Mouse (Mus musculus): ENCODE results near the gene Srsf3. TPM values are rescaled to one million over a fixed set of nuclear protein-coding genes. Genes with fewer than 3 reads are reported as not detected.

Gene Srsf3
- polyA plus RNA-seq, 1 experiment from 2014 or later: 593 TPM

DNA sequence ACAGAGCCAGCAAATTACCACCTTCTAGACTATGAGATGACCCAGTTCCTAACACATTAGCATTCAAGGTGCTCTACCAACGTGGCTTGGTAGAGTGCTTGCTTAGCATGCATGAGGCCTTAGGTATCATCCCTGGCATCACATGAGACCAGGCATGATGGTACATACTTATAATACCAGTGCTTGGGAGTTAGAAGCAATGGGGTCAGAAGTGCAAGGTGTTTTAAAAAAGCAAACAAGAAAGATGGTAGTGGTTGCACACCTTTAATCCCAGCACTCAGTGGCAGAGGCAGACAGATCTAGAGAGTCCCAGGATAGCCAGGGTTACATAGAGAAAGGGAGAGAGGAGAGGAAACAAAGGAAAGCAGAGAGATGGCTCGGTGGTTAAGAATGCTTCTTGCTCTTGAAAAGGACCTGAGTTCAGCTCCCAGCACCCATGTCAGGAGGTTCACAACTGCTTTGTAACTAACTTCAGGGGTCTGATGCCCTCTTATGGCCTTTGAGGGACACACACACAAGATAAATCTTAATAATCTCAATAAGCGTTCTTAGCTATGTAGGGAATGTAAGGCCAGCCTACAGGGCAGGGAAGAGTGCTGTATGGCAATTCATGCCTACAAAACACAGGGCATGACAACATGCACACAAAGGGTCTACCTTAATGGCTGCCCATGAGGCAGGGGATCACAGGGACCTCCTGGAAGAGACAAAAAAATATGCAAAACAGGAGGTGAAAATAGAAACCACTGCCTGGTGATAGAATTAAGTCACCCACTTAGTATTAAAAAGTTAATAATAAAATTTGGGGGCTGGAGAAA lies 15.5 kb downstream of the Srsf3 start:
- Histone ChIP-seq H3K4me3 (ENCODE audit: low read length) (no peak overlapping the region), H3K36me3 (ENCODE audit: control insufficient read depth, insufficient read depth, low read length) (peaks cover 36% of the 10 kb centered on the region), H3K27me3 (ENCODE audit: control insufficient read depth, insufficient read depth, low read depth, low read length) (no peaks in the 10 kb centered on the region), H3K4me2 (ENCODE audit: low read depth, low read length) (no peak overlapping the region), H3K9ac (ENCODE audit: low read length) (no peak overlapping the region), H3K27ac (ENCODE audit: low read length) (no peak overlapping the region), H3K4me1 (replicated peaks; ENCODE audit: control insufficient read depth, insufficient read depth, low read length) (peaks cover 10% of the 10 kb centered on the region; the same call in 1 of the 2 replicates), H3K9me3 (ENCODE audit: control insufficient read depth, low read length) (no peaks in the 10 kb centered on the region)
- 60% methylated on average over 3 of the region's 3 CpGs for WGBS
- ATAC-seq (ENCODE audit: low read depth): no peak

DNA sequence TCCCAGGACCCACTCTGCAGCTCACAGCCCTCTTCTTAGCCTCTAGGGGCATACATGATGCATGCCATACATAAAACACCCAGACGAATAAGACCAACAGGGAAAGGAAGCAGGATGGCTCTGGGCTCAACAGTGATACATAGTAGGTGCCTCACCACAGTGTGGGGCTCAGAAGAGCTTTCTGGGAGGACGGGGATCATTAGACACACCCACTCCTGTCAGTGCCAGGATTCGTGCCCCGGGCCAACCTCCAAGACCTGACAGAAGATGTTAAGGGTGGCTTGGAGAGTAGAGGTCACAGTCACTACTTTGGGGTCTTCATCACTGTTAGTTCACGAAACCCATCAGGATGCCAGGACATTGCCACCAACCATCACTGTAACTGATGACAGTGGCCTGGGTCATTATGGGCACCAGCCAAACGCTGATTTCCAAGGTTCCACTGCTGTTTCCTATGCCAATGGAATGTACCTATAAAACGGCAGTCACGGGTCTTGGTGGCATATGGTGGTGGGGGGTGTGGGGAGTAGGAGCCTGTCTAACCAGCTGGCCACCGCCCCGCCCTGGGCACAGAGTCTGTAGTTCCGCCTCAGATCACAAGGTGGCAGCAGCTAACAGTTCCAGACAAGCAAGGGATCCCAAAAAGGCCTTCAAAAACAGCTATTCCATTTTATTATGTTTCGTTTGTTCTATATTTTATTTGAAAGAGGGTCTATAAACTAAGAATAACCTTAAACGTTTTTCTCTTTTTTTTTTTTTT lies 16.5 kb downstream of the Srsf3 start:
- Histone ChIP-seq H3K4me3 (ENCODE audit: low read length) (no peak overlapping the region), H3K4me2 (ENCODE audit: low read depth, low read length) (no peak overlapping the region), H3K9ac (ENCODE audit: low read length) (no peak overlapping the region), H3K27me3 (ENCODE audit: control insufficient read depth, insufficient read depth, low read depth, low read length) (no peaks in the 10 kb centered on the region), H3K4me1 (replicated peaks; ENCODE audit: control insufficient read depth, insufficient read depth, low read length) (peaks cover 15% of the 10 kb centered on the region), H3K9me3 (ENCODE audit: control insufficient read depth, low read length) (no peaks in the 10 kb centered on the region), H3K27ac (ENCODE audit: low read length) (no peak overlapping the region), H3K36me3 (ENCODE audit: control insufficient read depth, insufficient read depth, low read length) (peaks cover 30% of the 10 kb centered on the region)
- peak; percentile 23; the same call in 1 of the 2 replicates for ATAC-seq (ENCODE audit: low read depth)
- WGBS: 18% methylated on average over 13 of the region's 13 CpGs

DNA sequence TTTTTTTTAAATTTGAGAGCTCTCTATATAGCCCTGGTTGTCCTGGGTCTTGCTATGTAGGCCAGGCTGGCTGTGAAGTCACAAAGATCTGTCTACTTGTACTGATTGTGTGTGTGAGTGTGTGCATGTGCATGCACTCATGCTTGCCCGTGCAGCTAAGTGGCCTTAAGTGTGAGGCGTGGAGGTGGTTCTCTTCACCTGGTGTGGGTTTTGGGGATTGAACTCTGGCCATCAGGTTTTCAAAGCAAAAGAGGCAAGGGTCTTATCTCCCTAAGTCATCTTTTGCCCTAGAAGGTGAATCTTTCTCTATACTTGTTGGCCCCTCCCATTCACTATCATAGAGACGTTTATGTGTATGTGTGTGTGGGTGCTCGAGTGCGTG lies 17.1 kb downstream of the Srsf3 start:
- no peak for ATAC-seq (ENCODE audit: low read depth)
- no peaks in the 10 kb centered on the region for H3K27me3 ChIP-seq (ENCODE audit: control insufficient read depth, insufficient read depth, low read depth, low read length)
- no peak overlapping the region for H3K27ac ChIP-seq (ENCODE audit: low read length)
- no peaks in the 10 kb centered on the region for H3K9me3 ChIP-seq (ENCODE audit: control insufficient read depth, low read length)
- H3K4me2 ChIP-seq (ENCODE audit: low read depth, low read length): no peak overlapping the region
- H3K4me1 ChIP-seq (replicated peaks; ENCODE audit: control insufficient read depth, insufficient read depth, low read length): peaks cover 18% of the 10 kb centered on the region
- no peak overlapping the region for H3K4me3 ChIP-seq (ENCODE audit: low read length)
- 62% methylated on average over 5 of the region's 5 CpGs for WGBS
- no peak overlapping the region for H3K9ac ChIP-seq (ENCODE audit: low read length)
- peaks cover 25% of the 10 kb centered on the region for H3K36me3 ChIP-seq (ENCODE audit: control insufficient read depth, insufficient read depth, low read length)

DNA sequence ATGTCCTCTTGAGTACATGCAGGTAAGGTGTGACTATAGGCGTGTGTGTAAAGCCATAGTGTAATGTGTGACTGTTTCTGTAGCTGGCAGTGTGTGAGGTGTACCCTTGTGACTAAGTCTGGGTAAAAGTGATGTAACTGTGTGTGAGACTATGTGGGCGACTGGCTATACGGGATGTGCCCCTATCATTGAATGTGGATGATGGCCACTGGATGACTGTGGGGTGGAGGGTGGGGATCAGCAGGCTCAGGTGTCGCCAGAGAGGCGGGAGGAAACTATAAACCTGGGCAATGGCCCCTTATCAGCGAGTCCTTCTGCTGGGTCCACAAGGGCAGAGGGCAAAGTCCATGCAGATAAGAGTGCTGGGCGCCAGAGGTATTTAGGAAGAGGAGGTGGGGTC lies 17.5 kb downstream of the Srsf3 start:
- peaks cover 17% of the 10 kb centered on the region for H3K4me1 ChIP-seq (replicated peaks; ENCODE audit: control insufficient read depth, insufficient read depth, low read length)
- H3K27me3 ChIP-seq (ENCODE audit: control insufficient read depth, insufficient read depth, low read depth, low read length): no peaks in the 10 kb centered on the region
- H3K27ac ChIP-seq (ENCODE audit: low read length): no peak overlapping the region
- H3K9me3 ChIP-seq (ENCODE audit: control insufficient read depth, low read length): no peaks in the 10 kb centered on the region
- no peak overlapping the region for H3K4me3 ChIP-seq (ENCODE audit: low read length)
- no peak overlapping the region for H3K9ac ChIP-seq (ENCODE audit: low read length)
- no peak for ATAC-seq (ENCODE audit: low read depth)
- no peak overlapping the region for H3K4me2 ChIP-seq (ENCODE audit: low read depth, low read length)
- 54% methylated on average over 7 of the region's 7 CpGs for WGBS
- H3K36me3 ChIP-seq (ENCODE audit: control insufficient read depth, insufficient read depth, low read length): peaks cover 21% of the 10 kb centered on the region

DNA sequence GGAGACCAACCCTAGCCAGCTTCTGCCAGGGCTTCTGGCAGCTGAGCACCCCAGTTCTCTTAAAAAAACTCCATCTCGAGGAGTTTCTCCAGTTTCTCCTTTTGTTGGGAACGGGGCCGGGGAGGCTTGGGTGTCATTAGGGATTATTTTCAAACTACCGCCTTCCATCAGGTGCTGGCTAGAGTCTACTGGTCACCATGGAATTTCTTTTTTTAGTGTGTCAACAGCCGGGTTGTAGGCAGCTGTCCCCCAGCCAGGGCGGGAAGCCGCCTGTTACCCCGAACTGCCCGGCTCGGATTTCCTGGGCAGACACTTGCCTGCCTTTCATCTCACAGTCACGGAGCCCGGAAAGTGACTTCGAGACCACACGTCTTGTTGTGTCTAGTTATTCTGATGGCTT lies 18.4 kb downstream of the Srsf3 start:
- no peaks in the 10 kb centered on the region for H3K27me3 ChIP-seq (ENCODE audit: control insufficient read depth, insufficient read depth, low read depth, low read length)
- H3K4me3 ChIP-seq (ENCODE audit: low read length): no peak overlapping the region
- peaks cover 12% of the 10 kb centered on the region for H3K36me3 ChIP-seq (ENCODE audit: control insufficient read depth, insufficient read depth, low read length)
- 33% methylated on average over 14 of the region's 14 CpGs for WGBS
- H3K9ac ChIP-seq (ENCODE audit: low read length): no peak overlapping the region
- no peak overlapping the region for H3K27ac ChIP-seq (ENCODE audit: low read length)
- ATAC-seq (ENCODE audit: low read depth): no peak
- peaks cover 12% of the 10 kb centered on the region for H3K4me1 ChIP-seq (replicated peaks; ENCODE audit: control insufficient read depth, insufficient read depth, low read length)
- no peaks in the 10 kb centered on the region for H3K9me3 ChIP-seq (ENCODE audit: control insufficient read depth, low read length)
- no peak overlapping the region for H3K4me2 ChIP-seq (ENCODE audit: low read depth, low read length)

DNA sequence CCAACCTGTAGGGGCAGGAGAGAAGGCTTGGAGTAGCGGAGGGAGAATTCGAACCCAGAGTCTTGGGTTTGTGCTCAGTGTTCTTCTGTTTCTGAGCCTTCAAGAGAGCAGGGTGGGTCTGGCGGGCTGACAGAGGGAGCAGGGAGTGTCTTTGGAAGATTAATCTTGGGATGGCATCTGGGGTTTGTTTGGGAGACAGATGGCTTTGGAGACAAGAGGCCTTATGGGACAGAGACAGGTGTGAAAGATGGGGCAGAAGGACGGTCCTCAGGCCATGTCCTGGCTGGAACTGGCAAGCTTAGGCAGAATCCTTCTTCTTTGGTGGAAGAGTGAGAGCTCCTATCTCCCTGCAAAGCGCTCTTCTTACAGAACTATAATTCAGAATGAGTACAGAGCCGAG lies 20.6 kb downstream of the Srsf3 start:
- Histone ChIP-seq H3K4me1 (replicated peaks; ENCODE audit: control insufficient read depth, insufficient read depth, low read length) (peaks cover 23% of the 10 kb centered on the region), H3K4me2 (ENCODE audit: low read depth, low read length) (no peak overlapping the region), H3K36me3 (ENCODE audit: control insufficient read depth, insufficient read depth, low read length) (no peaks in the 10 kb centered on the region), H3K27ac (ENCODE audit: low read length) (no peak overlapping the region), H3K27me3 (ENCODE audit: control insufficient read depth, insufficient read depth, low read depth, low read length) (no peaks in the 10 kb centered on the region), H3K9me3 (ENCODE audit: control insufficient read depth, low read length) (no peaks in the 10 kb centered on the region), H3K4me3 (ENCODE audit: low read length) (no peak overlapping the region), H3K9ac (ENCODE audit: low read length) (no peak overlapping the region)
- ATAC-seq (ENCODE audit: low read depth): no peak
- WGBS: 86% methylated on average over 6 of the region's 6 CpGs

DNA sequence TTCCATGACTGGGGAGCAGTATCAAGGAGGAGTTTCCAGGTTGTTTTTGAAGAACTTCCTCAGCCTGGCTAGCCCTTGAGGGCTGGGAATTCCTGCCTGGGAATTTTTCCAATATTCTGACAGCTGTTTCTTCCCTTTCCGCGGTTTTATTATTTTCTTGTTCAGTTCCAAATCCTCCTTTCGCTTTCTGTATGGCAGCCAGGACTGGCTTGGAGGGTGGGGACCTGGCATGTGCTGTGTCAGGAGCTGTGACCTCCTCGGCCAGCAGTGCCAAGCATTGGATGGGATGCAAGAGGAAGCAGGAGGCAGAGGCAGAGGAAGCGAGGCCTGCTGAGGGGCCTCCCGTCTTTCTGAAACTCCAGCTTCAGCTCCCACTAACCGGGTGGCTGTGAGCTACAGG lies 21.4 kb downstream of the Srsf3 start:
- Histone ChIP-seq H3K4me3 (ENCODE audit: low read length) (no peak overlapping the region), H3K27me3 (ENCODE audit: control insufficient read depth, insufficient read depth, low read depth, low read length) (no peaks in the 10 kb centered on the region), H3K9ac (ENCODE audit: low read length) (no peak overlapping the region), H3K36me3 (ENCODE audit: control insufficient read depth, insufficient read depth, low read length) (no peaks in the 10 kb centered on the region), H3K4me1 (replicated peaks; ENCODE audit: control insufficient read depth, insufficient read depth, low read length) (peaks cover 28% of the 10 kb centered on the region), H3K9me3 (ENCODE audit: control insufficient read depth, low read length) (no peaks in the 10 kb centered on the region), H3K27ac (ENCODE audit: low read length) (no peak overlapping the region), H3K4me2 (ENCODE audit: low read depth, low read length) (no peak overlapping the region)
- peak; percentile 69 for ATAC-seq (ENCODE audit: low read depth)
- 32% methylated on average over 7 of the region's 7 CpGs for WGBS

DNA sequence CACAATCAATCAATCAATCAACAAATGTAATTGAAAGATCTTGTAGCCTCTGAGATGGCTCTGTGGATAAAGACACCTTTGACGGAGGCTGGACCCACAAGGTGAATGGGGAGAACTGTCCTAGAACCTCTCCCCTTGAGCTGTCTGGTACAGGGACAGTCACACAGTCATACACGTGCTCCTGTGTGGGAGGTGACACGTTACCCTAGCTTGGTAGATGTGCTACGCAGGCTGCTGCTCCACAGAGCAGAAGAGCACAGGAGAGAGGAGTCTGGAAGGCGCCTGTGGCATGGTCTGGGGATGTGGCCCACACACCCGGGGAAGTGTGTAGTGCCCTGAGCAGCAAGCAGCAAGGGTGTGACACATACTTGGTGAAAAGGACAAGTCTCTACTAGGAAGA lies 22.0 kb downstream of the Srsf3 start:
- Histone ChIP-seq H3K4me1 (replicated peaks; ENCODE audit: control insufficient read depth, insufficient read depth, low read length) (peaks cover 28% of the 10 kb centered on the region), H3K27me3 (ENCODE audit: control insufficient read depth, insufficient read depth, low read depth, low read length) (no peaks in the 10 kb centered on the region), H3K36me3 (ENCODE audit: control insufficient read depth, insufficient read depth, low read length) (no peaks in the 10 kb centered on the region), H3K27ac (ENCODE audit: low read length) (no peak overlapping the region), H3K9ac (ENCODE audit: low read length) (no peak overlapping the region), H3K9me3 (ENCODE audit: control insufficient read depth, low read length) (no peaks in the 10 kb centered on the region), H3K4me3 (ENCODE audit: low read length) (no peak overlapping the region), H3K4me2 (ENCODE audit: low read depth, low read length) (no peak overlapping the region)
- 76% methylated on average over 6 of the region's 6 CpGs for WGBS
- ATAC-seq (ENCODE audit: low read depth): no peak

DNA sequence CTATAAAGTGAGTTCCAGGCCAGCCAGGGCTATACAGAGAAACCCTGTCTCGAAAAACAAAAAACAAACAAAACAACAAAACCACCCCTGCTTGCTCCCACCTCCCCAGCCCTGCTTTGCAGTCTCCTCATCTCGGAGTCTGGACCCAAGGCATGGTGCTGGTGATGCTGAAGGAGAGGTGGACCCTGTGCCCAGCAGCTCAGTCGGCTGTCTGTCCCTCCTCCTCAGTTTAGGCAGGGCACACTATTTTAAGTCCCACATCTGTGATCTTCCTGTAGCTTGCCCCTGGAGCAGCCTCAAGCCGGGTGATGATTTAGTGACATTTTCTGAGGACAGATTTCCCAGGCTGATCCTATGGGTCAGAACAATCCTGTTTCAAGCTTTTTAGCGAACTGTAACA lies 23.2 kb downstream of the Srsf3 start:
- Histone ChIP-seq H3K9ac (ENCODE audit: low read length) (no peak overlapping the region), H3K27me3 (ENCODE audit: control insufficient read depth, insufficient read depth, low read depth, low read length) (no peaks in the 10 kb centered on the region), H3K4me3 (ENCODE audit: low read length) (no peak overlapping the region), H3K36me3 (ENCODE audit: control insufficient read depth, insufficient read depth, low read length) (no peaks in the 10 kb centered on the region), H3K4me1 (replicated peaks; ENCODE audit: control insufficient read depth, insufficient read depth, low read length) (peaks cover 25% of the 10 kb centered on the region), H3K9me3 (ENCODE audit: control insufficient read depth, low read length) (no peaks in the 10 kb centered on the region), H3K27ac (ENCODE audit: low read length) (no peak overlapping the region), H3K4me2 (ENCODE audit: low read depth, low read length) (no peak overlapping the region)
- 63% methylated on average over 5 of the region's 5 CpGs for WGBS
- ATAC-seq (ENCODE audit: low read depth): no peak

All from lung, embryonic 16.5 days (tissue).